Mouse (Mus musculus): ENCODE measurements around the gene Kcnj10.

DNA sequence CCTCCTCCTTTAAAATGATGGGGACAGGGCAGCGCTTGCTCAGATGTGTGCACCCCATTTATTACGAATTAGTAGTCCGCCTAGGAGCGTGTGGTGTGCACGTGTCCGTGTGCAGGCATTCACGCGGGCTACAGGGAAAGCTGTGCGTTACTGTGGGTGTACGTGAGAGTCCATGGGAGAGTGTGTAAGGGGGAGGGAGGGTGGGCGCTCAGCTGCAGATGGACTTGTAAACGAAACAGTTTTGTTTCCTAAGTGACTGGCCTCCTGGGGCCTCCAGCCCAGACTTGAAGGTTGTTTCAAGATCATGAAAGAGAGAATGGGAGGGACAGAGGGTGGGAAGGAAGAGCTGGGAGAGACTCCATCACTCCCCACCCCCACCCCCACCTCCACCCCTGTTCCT lies 39.8 kb upstream of the Kcnj10 start:
- TF ChIP-seq POLR2A (IDR thresholded peaks at IDR 0.05; ENCODE audit: extremely low read depth, insufficient read depth, low read length) (no peak), CTCF (IDR thresholded peaks at IDR 0.05; ENCODE audit: low read depth, low read length) (no peak)
